Mouse (Mus musculus) kidney, embryonic 15.5 days (tissue): ENCODE measurements at regions not wholly inside any gene's neighbourhood (a gene's known extent, or its start where the extent isn't known, plus 50 kb on each side); places are given as distances from the start of the nearest gene placed in this dataset.
A peak's percentile ranks its signal among the peaks of the same experiment; 100 is the strongest.

Experiments
- ATAC-seq: fragments of 200-750 bp; cut with Nextera tagmentation; replicated peaks from 2 replicates; pipeline ENCODE4 v1.8.0; 2017; ENCODE audit warnings: moderate TSS enrichment; ENCODE audit not compliant: low FRiP score
- H3K27ac ChIP-seq: fragments of 300-500 bp; sonication (generic); 2 replicates; pipeline ENCODE4 v1.5.1; 2015; ENCODE audit warnings: mild to moderate bottlenecking, inconsistent platforms
- H3K27me3 ChIP-seq: fragments of 300-500 bp; sonication (generic); 2 replicates; pipeline ENCODE4 v1.6.1; 2015; ENCODE audit warnings: inconsistent platforms
- H3K36me3 ChIP-seq: fragments of 300-500 bp; sonication (generic); 2 replicates; pipeline ENCODE4 v1.6.1; 2015; ENCODE audit warnings: inconsistent platforms
- H3K4me1 ChIP-seq: fragments of 300-500 bp; sonication (generic); 2 replicates; pipeline ENCODE4 v1.6.1; 2015; ENCODE audit warnings: inconsistent platforms
- H3K4me2 ChIP-seq: fragments of 300-500 bp; sonication (generic); 2 replicates; pipeline ENCODE4 v1.6.1; 2015; ENCODE audit warnings: moderate library complexity, mild to moderate bottlenecking, inconsistent platforms
- H3K4me3 ChIP-seq: fragments of 300-500 bp; sonication (generic); replicated peaks from 2 replicates; pipeline ENCODE4 v1.5.1; 2015; ENCODE audit warnings: mild to moderate bottlenecking, inconsistent platforms
- H3K9ac ChIP-seq: fragments of 300-500 bp; sonication (generic); 2 replicates; pipeline ENCODE4 v1.6.1; 2015; ENCODE audit warnings: mild to moderate bottlenecking, inconsistent platforms
- H3K9me3 ChIP-seq: fragments of 300-500 bp; sonication (generic); replicated peaks from 2 replicates; pipeline ENCODE4 v1.6.1; 2016; ENCODE audit warnings: inconsistent platforms
- WGBS: fragments of 180-500 bp; shearing (Covaris S2); methylation state at CpG from one replicate; pipeline ENCODE4 v1.1.7; 2015; ENCODE audit warnings: mixed read lengths; 5-methylcytosine and 5-hydroxymethylcytosine counted together

GRCm38 (mm10) chr4:10049411-10049810 lies 824.9 kb upstream of the 2610301B20Rik start:
- Histone ChIP-seq H3K9ac (no peak overlapping the region), H3K4me3 (no peak overlapping the region), H3K9me3 (no peaks in the 10 kb centered on the region), H3K4me2 (no peak overlapping the region), H3K27me3 (no peaks in the 10 kb centered on the region), H3K36me3 (no peaks in the 10 kb centered on the region), H3K27ac (no peak overlapping the region), H3K4me1 (no peaks in the 10 kb centered on the region)
- 55% methylated on average over 4 of the region's 4 CpGs for WGBS
- no peak for ATAC-seq

GRCm38 (mm10) chr4:10051296-10052267 lies 822.7 kb upstream of the 2610301B20Rik start:
- ATAC-seq, result no peak
- Histone ChIP-seq H3K36me3 (no peaks in the 10 kb centered on the region), H3K27ac (no peak overlapping the region), H3K4me3 (no peak overlapping the region), H3K4me1 (no peaks in the 10 kb centered on the region), H3K4me2 (no peak overlapping the region), H3K9ac (no peak overlapping the region), H3K9me3 (no peaks in the 10 kb centered on the region), H3K27me3 (no peaks in the 10 kb centered on the region)
- 67% methylated on average over 5 of the region's 5 CpGs for WGBS

- Histone ChIP-seq H3K4me3 (no peak overlapping the region), H3K4me1 (no peaks in the 10 kb centered on the region), H3K36me3 (no peaks in the 10 kb centered on the region), H3K4me2 (no peak overlapping the region), H3K9ac (no peak overlapping the region), H3K27me3 (no peaks in the 10 kb centered on the region), H3K9me3 (no peaks in the 10 kb centered on the region), H3K27ac (no peak overlapping the region)
- no peak for ATAC-seq
Measured at GRCm38 (mm10) chr4:10052869-10053268, 821.4 kb upstream of the 2610301B20Rik start.

GRCm38 (mm10) chr4:10072500-10073106 lies 801.7 kb upstream of the 2610301B20Rik start:
- H3K27ac ChIP-seq, result no peak overlapping the region
- H3K4me2 ChIP-seq, result no peak overlapping the region
- no peak overlapping the region for H3K9ac ChIP-seq
- H3K36me3 ChIP-seq, result no peaks in the 10 kb centered on the region
- no peaks in the 10 kb centered on the region for H3K9me3 ChIP-seq
- H3K4me1 ChIP-seq, result no peaks in the 10 kb centered on the region
- no peaks in the 10 kb centered on the region for H3K27me3 ChIP-seq
- 82% methylated on average over 5 of the region's 5 CpGs for WGBS
- no peak overlapping the region for H3K4me3 ChIP-seq
- no peak for ATAC-seq

- Histone ChIP-seq H3K4me3 (no peak overlapping the region), H3K4me2 (no peak overlapping the region), H3K36me3 (no peaks in the 10 kb centered on the region), H3K9ac (no peak overlapping the region), H3K4me1 (no peaks in the 10 kb centered on the region), H3K27ac (no peak overlapping the region), H3K27me3 (no peaks in the 10 kb centered on the region), H3K9me3 (no peaks in the 10 kb centered on the region)
- ATAC-seq, result no peak
- 70% methylated on average over 3 of the region's 3 CpGs for WGBS
Measured at GRCm38 (mm10) chr4:10079565-10080169, 794.6 kb upstream of the 2610301B20Rik start.

- Histone ChIP-seq H3K4me3 (no peak overlapping the region), H3K4me1 (no peaks in the 10 kb centered on the region), H3K9me3 (no peaks in the 10 kb centered on the region), H3K36me3 (no peaks in the 10 kb centered on the region), H3K4me2 (no peak overlapping the region), H3K27me3 (no peaks in the 10 kb centered on the region), H3K9ac (no peak overlapping the region), H3K27ac (no peak overlapping the region)
- ATAC-seq, result no peak
- 70% methylated on average over 4 of the region's 4 CpGs for WGBS
Measured at GRCm38 (mm10) chr4:10114831-10115230, 759.5 kb upstream of the 2610301B20Rik start.

- Histone ChIP-seq H3K27me3 (no peaks in the 10 kb centered on the region), H3K4me3 (no peak overlapping the region), H3K4me2 (no peak overlapping the region), H3K36me3 (no peaks in the 10 kb centered on the region), H3K27ac (no peak overlapping the region), H3K9me3 (no peaks in the 10 kb centered on the region), H3K9ac (no peak overlapping the region), H3K4me1 (no peaks in the 10 kb centered on the region)
- ATAC-seq, result no peak
- 62% methylated on average over 2 of the region's 2 CpGs for WGBS
Measured at GRCm38 (mm10) chr4:10117964-10118363, 756.3 kb upstream of the 2610301B20Rik start.

- H3K36me3 ChIP-seq, result no peaks in the 10 kb centered on the region
- H3K27me3 ChIP-seq, result no peaks in the 10 kb centered on the region
- no peaks in the 10 kb centered on the region for H3K9me3 ChIP-seq
- WGBS, result 64% methylated on average over 2 of the region's 2 CpGs
- H3K9ac ChIP-seq, result no peak overlapping the region
- no peak overlapping the region for H3K27ac ChIP-seq
- H3K4me2 ChIP-seq, result no peak overlapping the region
- no peak for ATAC-seq
- no peaks in the 10 kb centered on the region for H3K4me1 ChIP-seq
- no peak overlapping the region for H3K4me3 ChIP-seq
Measured at GRCm38 (mm10) chr4:10124252-10124651, 750.0 kb upstream of the 2610301B20Rik start.

GRCm38 (mm10) chr4:10141238-10141934 lies 732.9 kb upstream of the 2610301B20Rik start:
- H3K4me2 ChIP-seq, result no peak overlapping the region
- WGBS, result 62% methylated on average over 6 of the region's 6 CpGs
- peak; percentile 74 for ATAC-seq
- no peak overlapping the region for H3K9ac ChIP-seq
- H3K9me3 ChIP-seq, result no peaks in the 10 kb centered on the region
- no peaks in the 10 kb centered on the region for H3K4me1 ChIP-seq
- no peaks in the 10 kb centered on the region for H3K27me3 ChIP-seq
- H3K27ac ChIP-seq, result no peak overlapping the region
- no peaks in the 10 kb centered on the region for H3K36me3 ChIP-seq
- H3K4me3 ChIP-seq, result no peak overlapping the region

- Histone ChIP-seq H3K4me3 (no peak overlapping the region), H3K27ac (no peak overlapping the region), H3K9ac (no peak overlapping the region), H3K27me3 (no peaks in the 10 kb centered on the region), H3K4me2 (no peak overlapping the region), H3K9me3 (no peaks in the 10 kb centered on the region), H3K36me3 (no peaks in the 10 kb centered on the region), H3K4me1 (no peaks in the 10 kb centered on the region)
- 63% methylated on average over 2 of the region's 2 CpGs for WGBS
- ATAC-seq, result no peak
Measured at GRCm38 (mm10) chr4:10149911-10150310, 724.4 kb upstream of the 2610301B20Rik start.

- no peaks in the 10 kb centered on the region for H3K36me3 ChIP-seq
- WGBS, result 24% methylated on average over 2 of the region's 2 CpGs
- H3K27ac ChIP-seq, result no peak overlapping the region
- no peaks in the 10 kb centered on the region for H3K9me3 ChIP-seq
- no peak overlapping the region for H3K4me3 ChIP-seq
- H3K27me3 ChIP-seq, result no peaks in the 10 kb centered on the region
- no peak overlapping the region for H3K4me2 ChIP-seq
- H3K4me1 ChIP-seq, result no peaks in the 10 kb centered on the region
- no peak overlapping the region for H3K9ac ChIP-seq
- no peak for ATAC-seq
Measured at GRCm38 (mm10) chr4:10150501-10150900, 723.8 kb upstream of the 2610301B20Rik start.
